Mouse (Mus musculus) hindbrain, embryonic 16.5 days (tissue): ENCODE results near the gene Ube3b. TPM values are rescaled to one million over a fixed set of nuclear protein-coding genes. Genes with fewer than 3 reads are reported as not detected.

Source experiments
- ATAC-seq: fragments of 200-750 bp; cut with Nextera tagmentation; 2 replicates; pipeline ENCODE4 v1.8.0; 2017; ENCODE audit warnings: moderate TSS enrichment, moderate library complexity
- H3K27ac ChIP-seq: fragments of 300-500 bp; sonication (generic); 2 replicates; pipeline ENCODE4 v1.5.1; 2014; ENCODE audit warnings: low read depth, mild to moderate bottlenecking, control low read depth, low read length, moderate library complexity
- H3K27me3 ChIP-seq: fragments of 300-500 bp; sonication (generic); replicated peaks from 2 replicates; pipeline ENCODE4 v1.6.1; 2014; ENCODE audit warnings: low read length; ENCODE audit not compliant: control insufficient read depth, insufficient read depth
- H3K36me3 ChIP-seq: fragments of 300-500 bp; sonication (generic); 2 replicates; pipeline ENCODE4 v1.6.1; 2014; ENCODE audit warnings: mild to moderate bottlenecking, low read length, moderate library complexity, mixed read lengths; ENCODE audit not compliant: control insufficient read depth, insufficient read depth
- H3K4me1 ChIP-seq: fragments of 300-500 bp; sonication (generic); 2 replicates; pipeline ENCODE4 v1.6.1; 2014; ENCODE audit warnings: low read depth, low read length; ENCODE audit not compliant: control insufficient read depth, insufficient read depth
- H3K4me2 ChIP-seq: fragments of 300-500 bp; sonication (generic); 2 replicates; pipeline ENCODE4 v1.6.1; 2014; ENCODE audit warnings: mild to moderate bottlenecking, low read length, control low read depth, moderate library complexity
- H3K4me3 ChIP-seq: fragments of 300-500 bp; sonication (generic); 2 replicates; pipeline ENCODE4 v1.5.1; 2014; ENCODE audit warnings: mild to moderate bottlenecking, low read length, control low read depth, moderate library complexity
- H3K9ac ChIP-seq: fragments of 300-500 bp; sonication (generic); 2 replicates; pipeline ENCODE4 v1.6.1; 2014; ENCODE audit warnings: low read depth, mild to moderate bottlenecking, control low read depth, low read length, moderate library complexity
- H3K9me3 ChIP-seq: fragments of 300-500 bp; sonication (generic); 2 replicates; pipeline ENCODE4 v1.6.1; 2014; ENCODE audit warnings: mild to moderate bottlenecking, low read length, moderate library complexity; ENCODE audit not compliant: control insufficient read depth
- WGBS: fragments of 180-500 bp; shearing (Covaris S2); extraction: QIAGEN DNeasy Blood & Tissue Kit; methylation state at CpG from one replicate; pipeline ENCODE4 v1.1.7; 2014; 5-methylcytosine and 5-hydroxymethylcytosine counted together
- polyA plus RNA-seq: library from polyadenylated mRNA; unstranded; fragments of >200 nt; fragmentation: Nextera tagmentation; extraction: Ambion mirVana; gene quantifications from 2 replicates; pipeline ENCODE4 v1.2.1, GENCODE M21; 2015

The Ube3b gene
- polyA plus RNA-seq, 1 experiment from 2014 or later = 36.7 TPM

DNA sequence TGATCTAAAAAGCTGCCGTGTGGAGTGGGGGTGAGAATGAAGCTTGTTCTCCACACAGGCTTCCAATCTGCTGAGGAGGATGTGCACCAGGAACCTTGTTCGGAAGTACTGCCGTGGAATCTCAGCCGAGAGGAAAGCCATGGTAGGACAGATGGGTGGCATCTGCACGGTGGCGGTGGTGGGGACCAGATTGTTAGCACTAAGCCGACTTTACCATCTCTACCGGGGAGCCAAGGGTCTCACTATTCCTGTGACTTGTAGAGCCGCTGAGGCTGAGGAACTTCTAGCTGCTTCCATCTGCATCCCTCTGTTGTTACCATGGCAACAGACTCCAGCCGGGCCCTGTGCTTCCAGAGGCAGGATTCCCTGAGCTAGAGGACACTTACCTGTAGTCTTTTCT is 21.6 kb upstream of the Ube3b start:
- 57% methylated on average over 10 of the region's 10 CpGs for WGBS
- Histone ChIP-seq H3K4me3 (no peak overlapping the region), H3K27me3 (no peaks in the 10 kb centered on the region), H3K4me2 (no peak overlapping the region), H3K9me3 (no peaks in the 10 kb centered on the region), H3K36me3 (peaks cover 12% of the 10 kb centered on the region; the same call in 1 of the 2 replicates), H3K27ac (no peak overlapping the region), H3K4me1 (peaks cover 9% of the 10 kb centered on the region), H3K9ac (no peak overlapping the region)
- peak; percentile 60; the same call in 1 of the 2 replicates for ATAC-seq

DNA sequence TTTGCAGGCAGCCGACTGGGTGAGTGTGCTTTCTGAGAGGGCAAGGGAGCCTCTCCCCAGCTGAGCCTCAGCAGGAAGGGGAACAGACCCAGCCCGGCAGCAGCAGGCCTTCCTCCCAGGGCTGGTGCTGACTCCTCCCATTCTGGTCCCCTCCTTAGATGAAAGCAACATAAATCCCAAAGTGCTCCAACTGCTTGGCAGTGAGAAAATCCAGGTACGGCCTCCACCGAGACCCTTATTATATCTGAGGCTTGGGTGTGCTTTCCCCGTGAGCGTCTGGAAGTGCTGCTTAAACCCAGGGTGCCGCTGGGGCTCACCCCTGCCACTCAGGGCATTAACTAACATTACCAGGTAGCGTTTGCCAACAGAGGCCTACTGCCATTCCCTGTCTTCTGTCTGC is 20.8 kb upstream of the Ube3b start:
- no peak for ATAC-seq
- H3K4me2 ChIP-seq = no peak overlapping the region
- no peak overlapping the region for H3K9ac ChIP-seq
- no peak overlapping the region for H3K27ac ChIP-seq
- no peaks in the 10 kb centered on the region for H3K27me3 ChIP-seq
- peaks cover 12% of the 10 kb centered on the region; the same call in 1 of the 2 replicates for H3K36me3 ChIP-seq
- 66% methylated on average over 8 of the region's 8 CpGs for WGBS
- no peak overlapping the region for H3K4me3 ChIP-seq
- H3K4me1 ChIP-seq = peaks cover 9% of the 10 kb centered on the region
- no peaks in the 10 kb centered on the region for H3K9me3 ChIP-seq

DNA sequence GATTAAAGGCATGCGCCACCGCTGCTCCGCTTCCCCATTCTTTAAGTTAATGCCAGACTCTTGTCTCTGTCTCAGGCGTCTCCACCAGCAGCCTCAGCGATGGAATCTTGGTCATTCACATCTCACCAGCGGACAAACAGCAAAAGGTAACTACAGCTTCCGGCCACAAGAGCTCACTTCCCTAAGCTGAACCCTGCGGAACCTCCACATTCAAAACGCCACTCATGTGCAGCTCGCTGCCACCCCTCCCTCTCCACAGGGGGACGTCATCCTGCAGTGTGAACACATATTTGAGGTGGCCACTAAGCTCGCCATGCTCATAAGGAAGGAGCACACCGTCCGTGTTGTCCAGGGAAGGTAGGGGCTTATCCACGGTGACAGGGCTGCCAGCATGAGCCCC is 19.4 kb upstream of the Ube3b start:
- Histone ChIP-seq H3K27ac (no peak overlapping the region), H3K4me3 (no peak overlapping the region), H3K4me2 (no peak overlapping the region), H3K9ac (no peak overlapping the region), H3K27me3 (no peaks in the 10 kb centered on the region), H3K4me1 (peaks cover 9% of the 10 kb centered on the region), H3K36me3 (peaks cover 20% of the 10 kb centered on the region), H3K9me3 (no peaks in the 10 kb centered on the region)
- WGBS = 78% methylated on average over 15 of the region's 15 CpGs
- ATAC-seq = no peak

DNA sequence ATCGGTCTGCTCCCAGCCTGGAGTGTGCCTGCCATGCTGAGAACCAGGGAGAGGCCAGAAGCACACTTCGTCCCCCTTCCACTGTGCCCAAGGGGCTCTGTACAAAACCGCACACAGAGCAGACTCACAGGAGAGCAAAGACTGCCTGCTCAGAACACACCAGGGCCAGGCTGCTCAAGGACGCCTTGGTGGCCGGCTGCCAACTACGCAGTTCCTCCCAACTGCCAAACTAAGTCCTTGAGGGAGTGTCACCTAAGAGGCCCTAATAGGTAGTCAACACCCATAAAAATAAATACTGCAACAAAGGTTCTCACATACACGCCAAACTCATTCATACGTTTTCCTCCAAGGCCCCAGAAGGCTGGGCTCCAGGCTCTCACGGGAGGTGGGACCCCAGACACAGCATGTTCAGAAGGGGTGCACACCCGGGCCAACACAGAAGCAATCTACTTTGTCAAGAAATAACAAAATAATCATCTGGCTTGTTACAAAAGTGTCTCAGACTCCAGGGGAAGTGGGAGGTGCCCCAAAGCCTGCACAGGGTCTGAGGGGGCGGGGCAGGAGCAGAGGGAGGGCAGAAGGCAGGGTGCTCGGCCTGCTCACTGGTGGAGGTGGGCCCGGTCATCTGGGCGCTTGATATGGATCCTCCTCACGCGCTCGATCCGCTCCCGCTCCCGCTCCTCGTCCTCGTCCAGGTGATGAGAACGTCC is 15.2 kb upstream of the Ube3b start:
- Histone ChIP-seq H3K27me3 (no peaks in the 10 kb centered on the region), H3K36me3 (peaks cover 47% of the 10 kb centered on the region), H3K9me3 (no peaks in the 10 kb centered on the region), H3K9ac (no peak overlapping the region), H3K27ac (no peak overlapping the region), H3K4me3 (no peak overlapping the region), H3K4me2 (no peak overlapping the region), H3K4me1 (peaks cover 4% of the 10 kb centered on the region; the same call in 1 of the 2 replicates)
- no peak for ATAC-seq
- WGBS = 89% methylated on average over 23 of the region's 23 CpGs

DNA sequence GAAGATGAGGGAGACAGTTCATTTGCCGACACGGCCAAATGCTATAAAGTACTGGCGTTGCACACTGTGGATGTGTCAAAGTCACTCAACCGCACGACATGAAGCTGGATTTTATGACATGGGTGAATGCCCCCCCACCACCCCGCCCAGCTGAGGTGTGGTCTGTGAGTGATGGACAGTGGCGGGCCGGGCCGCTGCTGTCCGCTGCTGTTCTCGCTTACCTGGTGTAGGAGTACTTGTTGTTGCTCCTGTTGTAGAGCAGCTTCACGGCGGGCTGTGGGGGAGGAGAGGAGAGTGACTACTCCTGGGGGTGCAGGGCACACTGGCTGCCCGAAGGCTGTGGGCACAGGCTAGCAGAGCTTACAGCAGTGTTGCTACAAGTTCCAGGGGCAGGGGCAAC is 12.3 kb upstream of the Ube3b start:
- Histone ChIP-seq H3K4me1 (peaks cover 9% of the 10 kb centered on the region; the same call in 1 of the 2 replicates), H3K4me3 (no peak overlapping the region), H3K9me3 (no peaks in the 10 kb centered on the region), H3K9ac (no peak overlapping the region), H3K36me3 (peaks cover 52% of the 10 kb centered on the region), H3K27me3 (no peaks in the 10 kb centered on the region), H3K4me2 (no peak overlapping the region), H3K27ac (no peak overlapping the region)
- ATAC-seq = no peak
- WGBS = 89% methylated on average over 13 of the region's 14 CpGs

DNA sequence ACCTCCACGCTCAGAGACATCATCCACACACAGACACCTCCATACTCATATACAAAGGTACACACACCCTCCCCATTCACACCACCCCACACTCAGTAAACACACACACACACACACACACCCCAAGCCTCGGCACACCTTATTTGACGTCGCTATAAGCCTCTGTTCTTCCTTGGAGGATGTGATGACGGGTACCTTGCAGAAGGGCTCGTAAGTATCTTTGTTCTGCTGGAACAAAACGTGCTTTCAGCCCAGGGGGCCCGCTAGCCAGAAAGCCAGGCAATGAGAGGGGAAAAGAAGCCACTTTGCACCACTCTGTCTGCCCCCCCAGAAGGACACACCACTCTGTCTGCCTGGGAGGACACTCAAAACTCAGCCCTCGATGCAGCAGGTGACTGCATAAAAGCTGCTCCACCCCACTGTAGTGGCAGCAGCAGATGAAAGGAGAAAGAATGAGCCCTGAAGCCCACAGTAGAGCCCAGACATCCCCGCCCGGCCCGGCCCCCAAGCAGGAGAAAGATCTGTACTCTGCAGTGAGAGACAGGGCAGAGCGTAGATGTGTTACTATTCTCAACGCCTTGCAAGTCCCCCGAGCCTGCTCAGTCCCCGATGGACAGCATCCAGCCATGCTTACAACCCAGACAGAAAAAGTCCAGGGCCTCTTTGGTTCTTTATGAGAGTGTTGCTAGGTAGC is 11.5 kb upstream of the Ube3b start:
- H3K27ac ChIP-seq = no peak overlapping the region
- no peak overlapping the region for H3K4me3 ChIP-seq
- no peak overlapping the region for H3K4me2 ChIP-seq
- no peaks in the 10 kb centered on the region for H3K9me3 ChIP-seq
- 81% methylated on average over 16 of the region's 16 CpGs for WGBS
- peaks cover 57% of the 10 kb centered on the region for H3K36me3 ChIP-seq
- no peak overlapping the region for H3K9ac ChIP-seq
- peaks cover 9% of the 10 kb centered on the region; the same call in 1 of the 2 replicates for H3K4me1 ChIP-seq
- H3K27me3 ChIP-seq = no peaks in the 10 kb centered on the region
- ATAC-seq = peak; percentile 46; the same call in 1 of the 2 replicates

DNA sequence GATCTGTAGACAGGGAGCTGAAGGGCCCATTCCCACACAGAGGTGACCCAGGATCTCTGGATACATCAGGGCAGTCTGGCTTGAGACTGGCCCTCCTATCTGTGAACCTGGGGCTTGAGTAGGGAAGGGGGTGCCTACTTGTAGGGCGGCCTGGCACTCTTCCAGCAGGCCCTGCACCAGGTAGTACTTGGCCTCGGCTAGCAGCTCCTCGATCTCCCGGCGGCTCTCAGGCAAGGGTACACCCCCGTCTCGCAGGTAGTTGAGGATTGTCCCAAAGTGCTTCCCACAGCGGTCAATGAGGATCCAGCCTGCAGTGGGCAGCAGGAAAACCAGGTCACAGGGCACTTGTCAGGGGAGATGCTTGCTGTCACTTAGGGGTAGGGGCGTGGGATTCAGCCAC is 10.5 kb upstream of the Ube3b start:
- peaks cover 9% of the 10 kb centered on the region; the same call in 1 of the 2 replicates for H3K4me1 ChIP-seq
- no peaks in the 10 kb centered on the region for H3K9me3 ChIP-seq
- 83% methylated on average over 9 of the region's 9 CpGs for WGBS
- peak overlapping the region; percentile 63 for H3K27ac ChIP-seq
- H3K27me3 ChIP-seq = no peaks in the 10 kb centered on the region
- H3K36me3 ChIP-seq = peaks cover 61% of the 10 kb centered on the region
- H3K9ac ChIP-seq = no peak overlapping the region
- H3K4me2 ChIP-seq = no peak overlapping the region
- no peak for ATAC-seq
- H3K4me3 ChIP-seq = no peak overlapping the region

DNA sequence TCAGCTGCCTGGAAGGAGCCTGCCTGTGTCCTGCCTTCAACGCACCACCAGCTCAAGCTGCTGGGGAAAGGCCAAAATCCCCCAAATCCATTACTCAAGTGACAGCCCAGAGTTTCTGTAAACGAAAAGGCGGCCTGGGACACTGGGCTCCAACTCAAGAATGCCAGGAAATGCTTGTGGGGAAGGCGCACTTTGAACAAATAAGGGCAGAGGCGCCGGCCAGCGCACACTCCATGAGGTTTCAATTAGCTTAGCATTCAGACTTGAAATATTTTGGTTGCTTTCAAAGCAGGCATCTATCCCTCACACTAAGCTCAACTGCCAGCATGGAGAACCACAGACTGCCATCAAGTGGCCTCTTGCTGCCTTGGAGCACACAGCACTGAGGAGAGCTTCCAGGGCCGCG is 10.0 kb upstream of the Ube3b start:
- Histone ChIP-seq H3K4me3 (no peak overlapping the region), H3K27ac (peak overlapping the region; percentile 70; the same call in 1 of the 2 replicates), H3K9me3 (no peaks in the 10 kb centered on the region), H3K27me3 (no peaks in the 10 kb centered on the region), H3K36me3 (peaks cover 57% of the 10 kb centered on the region), H3K4me2 (no peak overlapping the region), H3K4me1 (peaks cover 9% of the 10 kb centered on the region; the same call in 1 of the 2 replicates), H3K9ac (no peak overlapping the region)
- peak; percentile 69 for ATAC-seq
- 60% methylated on average over 9 of the region's 9 CpGs for WGBS

DNA sequence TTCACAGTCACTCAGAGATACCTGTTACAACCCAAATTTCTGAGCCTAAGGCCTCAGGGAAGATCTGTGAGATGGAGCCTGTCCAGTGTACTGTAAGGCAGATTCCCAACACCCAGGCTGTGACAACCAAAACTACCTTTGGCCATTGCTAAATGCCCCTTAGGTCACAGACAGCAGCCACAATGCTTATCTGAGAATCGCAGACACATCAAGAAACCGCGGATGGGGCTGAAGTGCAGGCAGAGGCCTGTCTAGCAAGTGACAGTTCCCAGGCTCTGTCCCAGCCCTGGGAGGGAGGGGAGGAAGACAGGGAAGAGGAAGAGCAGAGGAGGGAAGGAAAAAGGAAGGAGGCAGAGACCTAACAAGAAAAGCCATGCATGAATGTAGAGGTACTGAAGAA is 9.1 kb upstream of the Ube3b start:
- no peaks in the 10 kb centered on the region for H3K27me3 ChIP-seq
- peaks cover 52% of the 10 kb centered on the region for H3K36me3 ChIP-seq
- H3K4me1 ChIP-seq = peaks cover 9% of the 10 kb centered on the region; the same call in 1 of the 2 replicates
- WGBS = 78% methylated on average over 3 of the region's 3 CpGs
- ATAC-seq = no peak
- H3K4me3 ChIP-seq = no peak overlapping the region
- no peak overlapping the region for H3K4me2 ChIP-seq
- peak overlapping the region; percentile 25; the same call in 1 of the 2 replicates for H3K27ac ChIP-seq
- H3K9ac ChIP-seq = no peak overlapping the region
- no peaks in the 10 kb centered on the region for H3K9me3 ChIP-seq
